Mouse (Mus musculus): ENCODE measurements around the gene Elfn2. TPM values are rescaled to one million over a fixed set of nuclear protein-coding genes. Genes with fewer than 3 reads are reported as not detected.
A peak's percentile ranks its signal among the peaks of the same experiment; 100 is the strongest.

The Elfn2 gene
- polyA plus RNA-seq, 1 experiment from 2014 or later = 1.7 TPM

GRCm38 (mm10) chr15:78744206-78744605 lies 25.6 kb upstream of the Elfn2 start:
- peak; percentile 58 for ATAC-seq
- no peak overlapping the region for H3K4me3 ChIP-seq

GRCm38 (mm10) chr15:78742831-78743230 lies 24.3 kb upstream of the Elfn2 start:
- Histone ChIP-seq H3K36me3 (ENCODE audit: poor library complexity, severe bottlenecking) (no peaks in the 10 kb centered on the region), H3K27me3 (no peaks in the 10 kb centered on the region), H3K4me3 (no peak overlapping the region), H3K9me3 (replicated peaks) (no peaks in the 10 kb centered on the region), H3K4me1 (peaks cover 10% of the 10 kb centered on the region), H3K4me2 (no peak overlapping the region), H3K9ac (no peak overlapping the region), H3K27ac (no peak overlapping the region)
- 84% methylated on average over 3 of the region's 10 CpGs for WGBS
- no peak for ATAC-seq

More at GRCm38 (mm10) chr15:78744206-78744605, 25.6 kb upstream of the Elfn2 start:
- Histone ChIP-seq H3K4me2 (no peak overlapping the region), H3K4me1 (peaks cover 10% of the 10 kb centered on the region), H3K9ac (no peak overlapping the region), H3K27me3 (no peaks in the 10 kb centered on the region), H3K27ac (peak overlapping the region; percentile 54; the same call in 1 of the 2 replicates), H3K9me3 (replicated peaks) (no peaks in the 10 kb centered on the region), H3K36me3 (ENCODE audit: poor library complexity, severe bottlenecking) (0 out of 2 replicates have a peak, but pooled peaks cover 5% of the 10 kb centered on the region)
- WGBS = 2% methylated on average over 5 of the region's 5 CpGs

GRCm38 (mm10) chr15:78740662-78741061 lies 22.1 kb upstream of the Elfn2 start:
- no peaks in the 10 kb centered on the region for H3K27me3 ChIP-seq
- no peaks in the 10 kb centered on the region for H3K36me3 ChIP-seq (ENCODE audit: poor library complexity, severe bottlenecking)
- H3K4me3 ChIP-seq = no peak overlapping the region
- H3K9ac ChIP-seq = no peak overlapping the region
- H3K9me3 ChIP-seq (replicated peaks) = no peaks in the 10 kb centered on the region
- no peak overlapping the region for H3K4me2 ChIP-seq
- H3K4me1 ChIP-seq = peaks cover 30% of the 10 kb centered on the region
- no peak overlapping the region for H3K27ac ChIP-seq
- WGBS = 72% methylated on average over 12 of the region's 12 CpGs
- ATAC-seq = no peak

GRCm38 (mm10) chr15:78737146-78737545 lies 18.6 kb upstream of the Elfn2 start:
- Histone ChIP-seq H3K4me1 (peaks cover 33% of the 10 kb centered on the region), H3K9ac (0 out of 2 replicates have a peak overlapping the region, but pooled peaks have one; percentile 5), H3K4me3 (no peak overlapping the region), H3K27ac (peak overlapping the region; percentile 93), H3K4me2 (no peak overlapping the region), H3K36me3 (ENCODE audit: poor library complexity, severe bottlenecking) (no peaks in the 10 kb centered on the region), H3K9me3 (replicated peaks) (no peaks in the 10 kb centered on the region), H3K27me3 (no peaks in the 10 kb centered on the region)
- 69% methylated on average over 6 of the region's 6 CpGs for WGBS
- ATAC-seq = no peak

- Histone ChIP-seq H3K9ac (peak overlapping the region; percentile 35; the same call in 1 of the 2 replicates), H3K27me3 (no peaks in the 10 kb centered on the region), H3K36me3 (ENCODE audit: poor library complexity, severe bottlenecking) (no peaks in the 10 kb centered on the region), H3K27ac (peak overlapping the region; percentile 93), H3K4me3 (no peak overlapping the region), H3K4me2 (peak overlapping the region; percentile 44), H3K4me1 (peaks cover 33% of the 10 kb centered on the region), H3K9me3 (replicated peaks) (no peaks in the 10 kb centered on the region)
- ATAC-seq = peak; percentile 52
- WGBS = 36% methylated on average over 7 of the region's 7 CpGs
These were observed 18.1 kb upstream of the Elfn2 start for GRCm38 (mm10) chr15:78736681-78737100.

- peak overlapping the region; percentile 93 for H3K27ac ChIP-seq
- peak overlapping the region; percentile 35; the same call in 1 of the 2 replicates for H3K9ac ChIP-seq
- H3K4me2 ChIP-seq = peak overlapping the region; percentile 44
- no peaks in the 10 kb centered on the region for H3K27me3 ChIP-seq
- H3K4me3 ChIP-seq = no peak overlapping the region
- no peaks in the 10 kb centered on the region for H3K9me3 ChIP-seq (replicated peaks)
- no peaks in the 10 kb centered on the region for H3K36me3 ChIP-seq (ENCODE audit: poor library complexity, severe bottlenecking)
- WGBS = 46% methylated on average over 3 of the region's 3 CpGs
- ATAC-seq = no peak; the same call in 1 of the 2 replicates
- H3K4me1 ChIP-seq = peaks cover 33% of the 10 kb centered on the region
These were observed 17.6 kb upstream of the Elfn2 start for GRCm38 (mm10) chr15:78736181-78736579.

GRCm38 (mm10) chr15:78735431-78736180 lies 17.0 kb upstream of the Elfn2 start:
- Histone ChIP-seq H3K27me3 (no peaks in the 10 kb centered on the region), H3K4me1 (peaks cover 33% of the 10 kb centered on the region), H3K4me2 (peak overlapping the region; percentile 44), H3K9ac (peak overlapping the region; percentile 54; the same call in 1 of the 2 replicates), H3K4me3 (no peak overlapping the region), H3K9me3 (replicated peaks) (no peaks in the 10 kb centered on the region), H3K27ac (peak overlapping the region; percentile 93), H3K36me3 (ENCODE audit: poor library complexity, severe bottlenecking) (no peaks in the 10 kb centered on the region)
- 16% methylated on average over 17 of the region's 17 CpGs for WGBS
- peak; percentile 89 for ATAC-seq

- H3K4me3 ChIP-seq = no peak overlapping the region
- no peak for ATAC-seq
- H3K4me2 ChIP-seq = no peak overlapping the region
- no peak overlapping the region for H3K9ac ChIP-seq
- 36% methylated on average over 4 of the region's 4 CpGs for WGBS
- H3K9me3 ChIP-seq (replicated peaks) = no peaks in the 10 kb centered on the region
- H3K36me3 ChIP-seq (ENCODE audit: poor library complexity, severe bottlenecking) = no peaks in the 10 kb centered on the region
- no peaks in the 10 kb centered on the region for H3K27me3 ChIP-seq
- H3K27ac ChIP-seq = no peak overlapping the region
- H3K4me1 ChIP-seq = peaks cover 25% of the 10 kb centered on the region
These were observed 13.3 kb upstream of the Elfn2 start for GRCm38 (mm10) chr15:78731830-78732229.

- ATAC-seq = no peak
- Histone ChIP-seq H3K36me3 (ENCODE audit: poor library complexity, severe bottlenecking) (no peaks in the 10 kb centered on the region), H3K9ac (no peak overlapping the region), H3K27me3 (no peaks in the 10 kb centered on the region), H3K4me3 (no peak overlapping the region), H3K4me1 (peaks cover 11% of the 10 kb centered on the region), H3K27ac (no peak overlapping the region), H3K4me2 (no peak overlapping the region), H3K9me3 (replicated peaks) (no peaks in the 10 kb centered on the region)
- WGBS = 89% methylated on average over 12 of the region's 12 CpGs
These were observed 11.9 kb upstream of the Elfn2 start for GRCm38 (mm10) chr15:78730315-78731049.

- Histone ChIP-seq H3K4me1 (no peaks in the 10 kb centered on the region), H3K36me3 (ENCODE audit: poor library complexity, severe bottlenecking) (no peaks in the 10 kb centered on the region), H3K9ac (no peak overlapping the region), H3K9me3 (replicated peaks) (no peaks in the 10 kb centered on the region), H3K4me3 (no peak overlapping the region), H3K27ac (no peak overlapping the region), H3K27me3 (no peaks in the 10 kb centered on the region), H3K4me2 (no peak overlapping the region)
- ATAC-seq = no peak
- WGBS = 81% methylated on average over 7 of the region's 7 CpGs
These were observed 8.1 kb upstream of the Elfn2 start for GRCm38 (mm10) chr15:78726697-78727096.

- Histone ChIP-seq H3K4me3 (no peak overlapping the region), H3K4me2 (no peak overlapping the region), H3K4me1 (peaks cover 28% of the 10 kb centered on the region), H3K9ac (no peak overlapping the region), H3K9me3 (replicated peaks) (no peaks in the 10 kb centered on the region), H3K36me3 (ENCODE audit: poor library complexity, severe bottlenecking) (no peaks in the 10 kb centered on the region), H3K27me3 (peaks cover 51% of the 10 kb centered on the region), H3K27ac (no peak overlapping the region)
- ATAC-seq = no peak
- WGBS = 74% methylated on average over 7 of the region's 7 CpGs
These were observed 2.0 kb upstream of the Elfn2 start for GRCm38 (mm10) chr15:78720532-78720931.

- Histone ChIP-seq H3K27me3 (peaks cover 55% of the 10 kb centered on the region), H3K27ac (no peak overlapping the region), H3K4me1 (peaks cover 32% of the 10 kb centered on the region), H3K9me3 (replicated peaks) (no peaks in the 10 kb centered on the region), H3K4me2 (peak overlapping the region; percentile 95; the same call in 1 of the 2 replicates), H3K9ac (no peak overlapping the region; the same call in 1 of the 2 replicates), H3K4me3 (no peak overlapping the region), H3K36me3 (ENCODE audit: poor library complexity, severe bottlenecking) (no peaks in the 10 kb centered on the region)
- ATAC-seq = 0 out of 2 replicates have a peak, but pooled peaks have one; percentile 9
- WGBS = 3% methylated on average over 16 of the region's 16 CpGs
These were observed 1.5 kb upstream of the Elfn2 start for GRCm38 (mm10) chr15:78720094-78720493.

Data from forebrain, embryonic 13.5 days (tissue).